33 mouse cellular contexts compared by ENCODE assay signal in genomic region chr2:71512326-71512725, GRCm38 (mm10). TPM values are rescaled to one million over a fixed set of nuclear protein-coding genes. Genes with fewer than 3 reads are reported as not detected.
DNase-seq lines count a peak whose midpoint lies in the region; ATAC-seq lines count a peak whose summit lies in the region.
"Had no signal": no experiment of that assay in that cellular context is flagged by ENCODE, and none has a peak within 500 bp of the region (broad histone marks: within the 10 kb centered on the region; RNA-seq: fewer than 3 reads in every experiment).

No protein-coding gene starts in this region.

- no peaks in the 10 kb centered on the region for H3K36me3 ChIP-seq in midbrain, embryonic 12.5 days
- H3K36me3 ChIP-seq in midbrain, embryonic 10.5 days, result no peaks in the 10 kb centered on the region
- no peaks in the 10 kb centered on the region for H3K36me3 ChIP-seq in forebrain, embryonic 14.5 days (ENCODE audit: control insufficient read depth, insufficient read depth, low read length)
- no peaks in the 10 kb centered on the region for H3K36me3 ChIP-seq in midbrain, embryonic 13.5 days
- H3K36me3 ChIP-seq: embryonic facial prominence, embryonic 12.5 days; neural tube, embryonic 15.5 days had no signal

- H3K27ac ChIP-seq in midbrain, embryonic 12.5 days (replicated peaks), result 0 out of 2 replicates have a peak overlapping the region, but pooled peaks have one; percentile 15
- H3K27ac ChIP-seq in midbrain, embryonic 10.5 days (replicated peaks), result no peak overlapping the region
- peak overlapping the region; percentile 58 for H3K27ac ChIP-seq in forebrain, embryonic 14.5 days (ENCODE audit: low read depth, low read length)
- no peak overlapping the region for H3K27ac ChIP-seq in midbrain, embryonic 13.5 days
- H3K27ac ChIP-seq: embryonic facial prominence, embryonic 12.5 days; kidney, embryonic 15.5 days; layer of hippocampus, adult 2 months; liver, embryonic 13.5 days; neural tube, embryonic 15.5 days; stomach, postnatal 0 days had no signal

- H3K9ac ChIP-seq in midbrain, embryonic 12.5 days (replicated peaks), result no peak overlapping the region
- H3K9ac ChIP-seq in forebrain, embryonic 14.5 days (ENCODE audit: low read length), result 0 out of 2 replicates have a peak overlapping the region, but pooled peaks have one; percentile 13
- no peak overlapping the region for H3K9ac ChIP-seq in midbrain, embryonic 13.5 days (replicated peaks)
- H3K9ac ChIP-seq: embryonic facial prominence, embryonic 12.5 days; kidney, embryonic 15.5 days; liver, embryonic 13.5 days; neural tube, embryonic 15.5 days had no signal

- 71% methylated on average over 9 of the region's 9 CpGs for WGBS in midbrain, embryonic 12.5 days
- WGBS in midbrain, embryonic 10.5 days, result 88% methylated on average over 9 of the region's 9 CpGs
- WGBS in forebrain, embryonic 14.5 days, result 70% methylated on average over 9 of the region's 9 CpGs
- 58% methylated on average over 9 of the region's 9 CpGs for WGBS in midbrain, embryonic 13.5 days

- peaks cover 11% of the 10 kb centered on the region for H3K4me1 ChIP-seq in midbrain, embryonic 12.5 days
- peaks cover 31% of the 10 kb centered on the region for H3K4me1 ChIP-seq in midbrain, embryonic 10.5 days
- peaks cover 14% of the 10 kb centered on the region; the same call in 1 of the 2 replicates for H3K4me1 ChIP-seq in forebrain, embryonic 14.5 days (ENCODE audit: control insufficient read depth, insufficient read depth, low read length)
- H3K4me1 ChIP-seq in midbrain, embryonic 13.5 days (replicated peaks), result peaks cover 16% of the 10 kb centered on the region
- H3K4me1 ChIP-seq: kidney, embryonic 15.5 days; liver, embryonic 13.5 days; megakaryocyte, embryonic 14.5 days; neural tube, embryonic 15.5 days had no signal

- H3K4me3 ChIP-seq in midbrain, embryonic 12.5 days, result no peak overlapping the region
- no peak overlapping the region for H3K4me3 ChIP-seq in midbrain, embryonic 10.5 days
- no peak overlapping the region for H3K4me3 ChIP-seq in forebrain, embryonic 14.5 days (ENCODE audit: low read depth, low read length)
- H3K4me3 ChIP-seq in midbrain, embryonic 13.5 days (replicated peaks), result no peak overlapping the region
- H3K4me3 ChIP-seq: embryonic facial prominence, embryonic 12.5 days; kidney, embryonic 15.5 days; layer of hippocampus, adult 2 months; liver, embryonic 13.5 days; megakaryocyte, embryonic 14.5 days; neural tube, embryonic 15.5 days had no signal

- no peak for DNase-seq in midbrain, embryonic 10.5 days (ENCODE audit: low spot score)
- DNase-seq in forebrain, embryonic 14.5 days (ENCODE audit: low spot score), result no peak
- DNase-seq in kidney, postnatal 10 days, result no peak
- DNase-seq in cerebellum, adult 18-20 months, result no peak
- no peak for DNase-seq in layer of hippocampus, postnatal 36 days
- DNase-seq: adrenal gland, adult 2 months; adrenal gland, postnatal 36 days; B cell, adult 2 months; cerebellum, adult 9-11 months; embryo, embryonic 11 days; gastrocnemius, postnatal 10 days; heart, postnatal 14 days; kidney, adult 11 months; kidney, postnatal 36 days; left cerebral cortex, postnatal 4 days; liver, embryonic 13.5 days; lung, adult 18-20 months; lung, postnatal 4 days; right cerebral cortex, postnatal 4 days; thymus, adult 18-20 months; thymus, postnatal 25 days had no signal

- ATAC-seq in midbrain, embryonic 12.5 days (ENCODE audit: low FRiP score, low read depth), result peak; percentile 68
- ATAC-seq in forebrain, embryonic 14.5 days, result peak; percentile 28; the same call in 1 of the 2 replicates
- peak; percentile 72 for ATAC-seq in midbrain, embryonic 13.5 days
- ATAC-seq: lung, postnatal 0 days had no signal

- no peaks in the 10 kb centered on the region for H3K9me3 ChIP-seq in midbrain, embryonic 12.5 days
- no peaks in the 10 kb centered on the region for H3K9me3 ChIP-seq in midbrain, embryonic 10.5 days (replicated peaks)
- no peaks in the 10 kb centered on the region for H3K9me3 ChIP-seq in forebrain, embryonic 14.5 days (replicated peaks; ENCODE audit: control insufficient read depth, low read length)
- H3K9me3 ChIP-seq in midbrain, embryonic 13.5 days, result no peaks in the 10 kb centered on the region
- H3K9me3 ChIP-seq: embryonic facial prominence, embryonic 12.5 days; kidney, embryonic 15.5 days; liver, embryonic 13.5 days; megakaryocyte, embryonic 14.5 days; neural tube, embryonic 15.5 days had no signal

- peaks cover 29% of the 10 kb centered on the region for H3K27me3 ChIP-seq in midbrain, embryonic 12.5 days
- H3K27me3 ChIP-seq in midbrain, embryonic 10.5 days (ENCODE audit: low read depth, poor library complexity, severe bottlenecking), result peaks cover 28% of the 10 kb centered on the region
- H3K27me3 ChIP-seq in forebrain, embryonic 14.5 days (replicated peaks; ENCODE audit: control insufficient read depth, insufficient read depth, low read length), result no peaks in the 10 kb centered on the region
- peaks cover 12% of the 10 kb centered on the region for H3K27me3 ChIP-seq in midbrain, embryonic 13.5 days
- H3K27me3 ChIP-seq: embryonic facial prominence, embryonic 12.5 days; liver, embryonic 13.5 days had no signal

- H3K4me2 ChIP-seq in midbrain, embryonic 12.5 days (replicated peaks), result no peak overlapping the region
- H3K4me2 ChIP-seq in forebrain, embryonic 14.5 days (ENCODE audit: low read length), result no peak overlapping the region
- no peak overlapping the region for H3K4me2 ChIP-seq in midbrain, embryonic 13.5 days (replicated peaks)
- H3K4me2 ChIP-seq: embryonic facial prominence, embryonic 12.5 days; kidney, embryonic 15.5 days; liver, embryonic 13.5 days; neural tube, embryonic 15.5 days had no signal

RNA-seq across cellular contexts. Expression of gene Dlx1, which starts 15.6 kb away (rescaled TPM):
- 37.2 and 59.9 TPM in 2 replicates for polyA plus RNA-seq in midbrain, embryonic 12.5 days (2016; fragmentation: Nextera tagmentation; extraction: Ambion mirVana)
- polyA plus RNA-seq in midbrain, embryonic 10.5 days (2016; fragmentation: Nextera tagmentation; extraction: Ambion mirVana), result 12.2 and 22.4 TPM in 2 replicates
- polyA plus RNA-seq in forebrain, embryonic 14.5 days (2014; fragmentation: Nextera tagmentation; extraction: Ambion mirVana), result 155 and 176 TPM in 2 replicates
- polyA plus RNA-seq in midbrain, embryonic 13.5 days (2015; fragmentation: Nextera tagmentation; extraction: Ambion mirVana), result 53.6 and 56.4 TPM in 2 replicates
- total RNA-seq in layer of hippocampus, postnatal 36 days (2021), result 10 to 100 TPM; 15.0 to 16.2 TPM
- total RNA-seq: granulocyte monocyte progenitor cell, adult 5-6 weeks had no signal
- polyA plus RNA-seq: heart, embryonic 14.5 days; lung, postnatal 0 days had no signal

RNA-seq across cellular contexts. Expression of gene Dlx2, which starts 34.2 kb away (rescaled TPM):
- polyA plus RNA-seq in midbrain, embryonic 12.5 days (2016; fragmentation: Nextera tagmentation; extraction: Ambion mirVana), result 15.8 and 21.5 TPM in 2 replicates
- polyA plus RNA-seq in midbrain, embryonic 10.5 days (2016; fragmentation: Nextera tagmentation; extraction: Ambion mirVana), result 6.2 and 9.2 TPM in 2 replicates
- 44.8 and 51.2 TPM in 2 replicates for polyA plus RNA-seq in forebrain, embryonic 14.5 days (2014; fragmentation: Nextera tagmentation; extraction: Ambion mirVana)
- polyA plus RNA-seq in midbrain, embryonic 13.5 days (2015; fragmentation: Nextera tagmentation; extraction: Ambion mirVana), result 10.5 and 14.6 TPM in 2 replicates
- 1 to 10 TPM; 4.9 to 5.3 TPM for total RNA-seq in layer of hippocampus, postnatal 36 days (2021)
- total RNA-seq: granulocyte monocyte progenitor cell, adult 5-6 weeks; heart, postnatal 14 days had no signal
- polyA plus RNA-seq: liver, embryonic 13.5 days; lung, postnatal 0 days; spleen, adult 2 months had no signal

RNA-seq across cellular contexts. Expression of gene Metap1d, which starts 59.2 kb away (rescaled TPM):
- 34.4 and 37.4 TPM in 2 replicates for polyA plus RNA-seq in midbrain, embryonic 12.5 days (2016; fragmentation: Nextera tagmentation; extraction: Ambion mirVana)
- 26.6 and 28.2 TPM in 2 replicates for polyA plus RNA-seq in midbrain, embryonic 10.5 days (2016; fragmentation: Nextera tagmentation; extraction: Ambion mirVana)
- polyA plus RNA-seq in forebrain, embryonic 14.5 days (2014; fragmentation: Nextera tagmentation; extraction: Ambion mirVana), result 39.9 and 43.3 TPM in 2 replicates
- 35.1 and 39.3 TPM in 2 replicates for polyA plus RNA-seq in midbrain, embryonic 13.5 days (2015; fragmentation: Nextera tagmentation; extraction: Ambion mirVana)
- total RNA-seq in layer of hippocampus, postnatal 36 days (2021), result 10 to 100 TPM; 23.8 to 25.0 TPM

Comparison
In these comparisons a context has a peak if more than half of its experiments do, and no peak if none do; other contexts are left out.
1. H3K27ac ChIP-seq: peak in midbrain, embryonic 12.5 days (single experiment) and forebrain, embryonic 14.5 days (single experiment); none in midbrain, embryonic 10.5 days (single experiment) and midbrain, embryonic 13.5 days (single experiment).
2. Peak in every context shown above with its lines, with median percentiles within 50 percentile points of each other: ATAC-seq.